Mouse (Mus musculus) gastrocnemius, postnatal 4 days (tissue): Measurements from ENCODE around the gene Pi4kb. TPM values are rescaled to one million over a fixed set of nuclear protein-coding genes. Genes with fewer than 3 reads are reported as not detected.

ENCODE experiments used
- DNase-seq, 2 experiments: peaks; one replicate each; pipeline ENCODE4 v3.0.0; 2021 to 2022; ENCODE audit warnings: low spot score in 2 of 2, mixed read lengths in 2 of 2
- microRNA-seq: library from miRNA; unstranded; fragments of <30 nt; microRNA quantifications from one replicate; pipeline ENCODE4 v1.2.0, GENCODE M21; 2021
- total RNA-seq, 2 experiments: library from RNA; stranded (reverse); gene quantifications; 2 replicates each; pipeline ENCODE4 v1.2.3; 2021

Pi4kb gene
- total RNA-seq, 2 experiments from 2014 or later: 47.5 to 49.3 TPM

DNA sequence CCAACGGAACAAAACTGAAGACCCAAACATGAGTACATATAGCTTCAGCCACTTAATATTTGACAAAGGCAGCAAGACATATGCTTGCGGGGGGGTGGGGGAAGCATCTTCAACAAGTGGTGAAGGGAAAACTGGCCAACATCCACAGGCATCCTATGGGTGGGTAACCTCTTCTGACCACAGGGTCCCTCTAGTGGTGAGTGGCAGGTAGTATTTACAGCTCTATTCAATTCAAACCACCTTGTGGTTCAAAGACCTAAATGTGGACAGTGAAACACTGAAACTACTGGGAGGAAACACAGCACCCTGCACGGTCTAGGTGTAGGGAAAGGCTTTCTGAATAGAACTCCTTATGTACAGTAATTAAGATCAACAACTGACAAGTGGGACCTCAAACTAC lies 79.2 kb downstream of the Pi4kb start:
- no peak for DNase-seq

DNA sequence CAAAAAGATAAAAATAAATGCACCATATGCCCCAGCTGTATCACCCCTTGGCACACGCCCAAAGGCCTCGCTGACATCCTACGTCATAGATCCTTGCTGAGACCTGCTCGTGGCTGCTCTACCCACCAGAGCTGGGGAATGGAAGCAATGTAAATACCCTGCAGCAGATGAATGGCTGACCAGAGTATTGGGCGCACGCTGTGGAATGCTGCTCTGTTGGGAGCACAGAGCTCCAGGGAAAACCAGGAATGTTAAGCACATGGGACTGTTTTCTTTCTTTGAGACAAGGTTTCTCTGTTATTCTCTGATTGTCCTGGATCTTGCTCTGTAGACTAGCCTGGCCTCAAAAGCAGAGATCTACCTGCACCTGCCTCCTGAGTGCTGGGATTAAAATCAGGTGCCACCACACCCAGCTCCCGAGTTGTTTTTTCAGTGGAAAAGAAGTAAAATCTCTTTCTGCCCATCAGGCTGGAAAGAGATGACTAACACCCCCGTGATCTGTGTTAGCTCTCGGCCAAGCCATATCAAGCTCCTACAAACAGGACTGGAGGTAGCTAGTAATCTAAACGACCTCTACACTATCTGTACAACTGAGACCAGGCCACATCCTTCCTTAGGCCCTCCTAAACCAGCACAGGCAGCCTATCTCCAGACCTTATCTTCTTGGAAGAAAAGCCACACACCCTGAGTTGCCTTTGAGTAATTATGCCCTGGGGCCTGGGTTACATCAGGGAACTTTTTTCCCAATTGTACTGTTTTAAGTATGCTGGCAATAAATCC lies 80.1 kb downstream of the Pi4kb start:
- DNase-seq: no peak

GRCm38 (mm10) chr3:95056275-95056674 lies 81.7 kb downstream of the Pi4kb start:
- no peak for DNase-seq

Small RNA genes lying within 50 kb of the gene (microRNA-seq; reads per million reads assigned to microRNA genes)
- gene Mir7013: 1.1 reads per million

Other genes starting within 250 kb of the Pi4kb start
- under 1 TPM; 0.61 to 0.88 TPM for gene Cgn, start 188.2 kb upstream of the Pi4kb start, total RNA-seq
- gene Pogz, start 137.2 kb upstream of the Pi4kb start, total RNA-seq: 10 to 100 TPM; 38.4 to 39.2 TPM
- gene Psmb4, start 87.8 kb upstream of the Pi4kb start, total RNA-seq: 100 to 1,000 TPM; 330 to 360 TPM
- 10 to 100 TPM; 14.8 to 15.4 TPM for gene Selenbp1, start 41.7 kb upstream of the Pi4kb start, total RNA-seq
- 10 to 100 TPM; 14.7 to 16.8 TPM for gene Rfx5, start 20.7 kb upstream of the Pi4kb start, total RNA-seq
- gene Zfp687, start 40.7 kb downstream of the Pi4kb start, total RNA-seq: 10 to 100 TPM; 29.6 to 34.7 TPM
- 100 to 1,000 TPM; 175 to 200 TPM for gene Psmd4, start 67.9 kb downstream of the Pi4kb start, total RNA-seq
- 10 to 100 TPM; 22.7 to 26.2 TPM for gene Pip5k1a, start 132.2 kb downstream of the Pi4kb start, total RNA-seq
- 10 to 100 TPM; 62.3 to 71.2 TPM for gene Vps72, start 136.3 kb downstream of the Pi4kb start, total RNA-seq
- gene Tmod4, start 149.7 kb downstream of the Pi4kb start, total RNA-seq: 100 to 1,000 TPM; 250 to 275 TPM
- 10 to 100 TPM; 48.8 to 51.2 TPM for gene Scnm1, start 159.3 kb downstream of the Pi4kb start, total RNA-seq
- gene Lysmd1, start 159.4 kb downstream of the Pi4kb start, total RNA-seq: 1 to 10 TPM; 6.8 to 7.0 TPM
- 1 to 10 TPM; 2.8 to 3.7 TPM for gene Tnfaip8l2, start 167.6 kb downstream of the Pi4kb start, total RNA-seq
- gene Sema6c, start 185.7 kb downstream of the Pi4kb start, total RNA-seq: 100 to 1,000 TPM; 112 to 123 TPM
- gene Gabpb2, start 243.2 kb downstream of the Pi4kb start, total RNA-seq: 10 to 100 TPM; 18.0 to 18.8 TPM